Mouse (Mus musculus) CD4-positive, CD25-positive, alpha-beta regulatory T cell, adult 2 months (primary cell): ENCODE measurements around the gene Hps6.

Source experiments
- DNase-seq: peaks from one replicate; pipeline ENCODE4 v3.0.0-alpha.2; 2012; ENCODE audit warnings: low read depth, low spot score

Hps6 gene

GRCm38 (mm10) chr19:46044993-46045695 lies 41.8 kb downstream of the Hps6 start, which contains the start of gene Ldb1:
Ldb1 (minus strand) TSS chr19:46045214.
- peak; percentile 88 for DNase-seq

GRCm38 (mm10) chr19:46045696-46046311 lies 42.5 kb downstream of the Hps6 start:
- DNase-seq: peak; percentile 51

GRCm38 (mm10) chr19:46046621-46047025 lies 43.3 kb downstream of the Hps6 start:
- DNase-seq: no peak

- no peak for DNase-seq
These were observed 44.1 kb downstream of the Hps6 start for GRCm38 (mm10) chr19:46047426-46047825.

- DNase-seq: no peak
These were observed 45.8 kb downstream of the Hps6 start for GRCm38 (mm10) chr19:46049129-46049528.

GRCm38 (mm10) chr19:46050462-46050861 lies 47.2 kb downstream of the Hps6 start:
- DNase-seq: peak; percentile 47
